12 mouse cellular contexts compared by ENCODE assay signal in genomic region chr2:71750087-71750453, GRCm38 (mm10). TPM values are rescaled to one million over a fixed set of nuclear protein-coding genes. Genes with fewer than 3 reads are reported as not detected.
DNase-seq lines count a peak whose midpoint lies in the region; ATAC-seq and TF ChIP-seq lines count a peak whose summit lies in the region.
"Had no signal": no experiment of that assay in that cellular context is flagged by ENCODE, and none has a peak within 500 bp of the region (broad histone marks: within the 10 kb centered on the region; RNA-seq: fewer than 3 reads in every experiment).

No protein-coding gene starts in this region.

- no peak for TF ChIP-seq CTCF in layer of hippocampus, adult 2 months (conservative IDR thresholded peaks at IDR 0.05)

- 20% methylated on average over 10 of the region's 10 CpGs for WGBS in forebrain, embryonic 13.5 days
- 52% methylated on average over 10 of the region's 10 CpGs for WGBS in intestine, embryonic 16.5 days
- 47% methylated on average over 10 of the region's 10 CpGs for WGBS in stomach, embryonic 15.5 days
- 62% methylated on average over 10 of the region's 10 CpGs for WGBS in liver, embryonic 12.5 days (ENCODE audit: insufficient replicate concordance)

- peak overlapping the region; percentile 49 for H3K4me2 ChIP-seq in forebrain, embryonic 13.5 days
- H3K4me2 ChIP-seq in intestine, embryonic 16.5 days (ENCODE audit: low read depth, low read length) = peak overlapping the region; percentile 13; the same call in 1 of the 2 replicates
- peak overlapping the region; percentile 30 for H3K4me2 ChIP-seq in stomach, embryonic 15.5 days
- H3K4me2 ChIP-seq in liver, embryonic 12.5 days = no peak overlapping the region
- H3K4me2 ChIP-seq: embryonic facial prominence, embryonic 13.5 days had no signal

- 0 out of 2 replicates have a peak, but pooled peaks have one; percentile 51 for ATAC-seq in forebrain, embryonic 13.5 days
- ATAC-seq in intestine, embryonic 16.5 days = peak; percentile 76
- ATAC-seq in stomach, embryonic 15.5 days (ENCODE audit: insufficient read depth, low FRiP score, low read depth) = peak; percentile 37; the same call in 1 of the 2 replicates
- ATAC-seq in liver, embryonic 12.5 days = no peak

- H3K4me1 ChIP-seq in forebrain, embryonic 13.5 days = peaks cover 29% of the 10 kb centered on the region
- H3K4me1 ChIP-seq in intestine, embryonic 16.5 days (ENCODE audit: control insufficient read depth, insufficient read depth, low read length) = no peaks in the 10 kb centered on the region; the same call in 1 of the 2 replicates
- peaks cover 13% of the 10 kb centered on the region; the same call in 1 of the 2 replicates for H3K4me1 ChIP-seq in stomach, embryonic 15.5 days
- peaks cover 23% of the 10 kb centered on the region for H3K4me1 ChIP-seq in liver, embryonic 12.5 days

- H3K27ac ChIP-seq in layer of hippocampus, adult 2 months = no peak overlapping the region; the same call in 1 of the 2 replicates
- no peak overlapping the region; the same call in 1 of the 2 replicates for H3K27ac ChIP-seq in forebrain, embryonic 13.5 days
- no peak overlapping the region for H3K27ac ChIP-seq in intestine, embryonic 16.5 days (ENCODE audit: low read length)
- H3K27ac ChIP-seq in stomach, embryonic 15.5 days = 0 out of 2 replicates have a peak overlapping the region, but pooled peaks have one; percentile 26
- H3K27ac ChIP-seq in liver, embryonic 12.5 days = no peak overlapping the region
- H3K27ac ChIP-seq: embryonic facial prominence, embryonic 13.5 days; gastrocnemius, adult 2 months had no signal

- peak overlapping the region; percentile 32 for H3K4me3 ChIP-seq in layer of hippocampus, adult 2 months
- peak overlapping the region; percentile 19 for H3K4me3 ChIP-seq in forebrain, embryonic 13.5 days
- no peak overlapping the region for H3K4me3 ChIP-seq in intestine, embryonic 16.5 days (ENCODE audit: low read length)
- no peak overlapping the region for H3K4me3 ChIP-seq in stomach, embryonic 15.5 days (replicated peaks)
- H3K4me3 ChIP-seq in liver, embryonic 12.5 days = no peak overlapping the region
- H3K4me3 ChIP-seq: embryonic facial prominence, embryonic 13.5 days; gastrocnemius, adult 2 months had no signal

- no peak for DNase-seq in layer of hippocampus, adult 2 months (ENCODE audit: low spot score in 2 of 2)
- DNase-seq in layer of hippocampus, adult 9-11 months = no peak
- DNase-seq in ovary, postnatal 14 days (ENCODE audit: low spot score) = no peak
- DNase-seq in urinary bladder, postnatal 25 days (ENCODE audit: low spot score) = no peak
- DNase-seq: gastrocnemius, adult 2 months; heart, postnatal 10 days; kidney, postnatal 36 days had no signal

- no peaks in the 10 kb centered on the region for H3K36me3 ChIP-seq in forebrain, embryonic 13.5 days (ENCODE audit: poor library complexity, severe bottlenecking)
- no peaks in the 10 kb centered on the region for H3K36me3 ChIP-seq in intestine, embryonic 16.5 days (ENCODE audit: control insufficient read depth, insufficient read depth, low read length)
- no peaks in the 10 kb centered on the region for H3K36me3 ChIP-seq in stomach, embryonic 15.5 days
- H3K36me3 ChIP-seq in liver, embryonic 12.5 days = no peaks in the 10 kb centered on the region
- H3K36me3 ChIP-seq: embryonic facial prominence, embryonic 13.5 days had no signal

- H3K9me3 ChIP-seq in forebrain, embryonic 13.5 days (replicated peaks) = no peaks in the 10 kb centered on the region
- H3K9me3 ChIP-seq in intestine, embryonic 16.5 days (ENCODE audit: control insufficient read depth, low read length) = no peaks in the 10 kb centered on the region
- no peaks in the 10 kb centered on the region for H3K9me3 ChIP-seq in stomach, embryonic 15.5 days
- no peaks in the 10 kb centered on the region for H3K9me3 ChIP-seq in liver, embryonic 12.5 days (replicated peaks)
- H3K9me3 ChIP-seq: embryonic facial prominence, embryonic 13.5 days had no signal

- no peak overlapping the region for H3K9ac ChIP-seq in forebrain, embryonic 13.5 days
- no peak overlapping the region for H3K9ac ChIP-seq in intestine, embryonic 16.5 days (ENCODE audit: low read depth, low read length)
- no peak overlapping the region for H3K9ac ChIP-seq in stomach, embryonic 15.5 days
- H3K9ac ChIP-seq in liver, embryonic 12.5 days = no peak overlapping the region
- H3K9ac ChIP-seq: embryonic facial prominence, embryonic 13.5 days had no signal

- no peaks in the 10 kb centered on the region for H3K27me3 ChIP-seq in forebrain, embryonic 13.5 days
- no peaks in the 10 kb centered on the region for H3K27me3 ChIP-seq in intestine, embryonic 16.5 days (replicated peaks; ENCODE audit: control insufficient read depth, insufficient read depth, low read length)
- H3K27me3 ChIP-seq in stomach, embryonic 15.5 days (replicated peaks) = no peaks in the 10 kb centered on the region
- H3K27me3 ChIP-seq in liver, embryonic 12.5 days (replicated peaks) = no peaks in the 10 kb centered on the region
- H3K27me3 ChIP-seq: embryonic facial prominence, embryonic 13.5 days had no signal

RNA-seq across cellular contexts. Expression of gene Itga6, which starts 4.7 kb away (rescaled TPM):
- 10 to 100 TPM; 21.1 to 25.8 TPM for total RNA-seq in layer of hippocampus, adult 2 months (2021)
- 31.1 and 32.0 TPM in 2 replicates for polyA plus RNA-seq in forebrain, embryonic 13.5 days (2015; fragmentation: Nextera tagmentation; extraction: Ambion mirVana)
- polyA plus RNA-seq in intestine, embryonic 16.5 days (2015; fragmentation: Nextera tagmentation; extraction: Ambion mirVana) = 22.6 and 28.0 TPM in 2 replicates
- 61.8 and 74.1 TPM in 2 replicates for polyA plus RNA-seq in stomach, embryonic 15.5 days (2015; fragmentation: Nextera tagmentation; extraction: Ambion mirVana)
- 14.2 and 14.6 TPM in 2 replicates for polyA plus RNA-seq in liver, embryonic 12.5 days (2016; fragmentation: Nextera tagmentation; extraction: Ambion mirVana)

Comparison
In these comparisons a context has a peak if more than half of its experiments do, and no peak if none do; other contexts are left out.
1. H3K4me3 ChIP-seq: peak in layer of hippocampus, adult 2 months (single experiment) and forebrain, embryonic 13.5 days (single experiment); none in intestine, embryonic 16.5 days (single experiment), stomach, embryonic 15.5 days (single experiment) and liver, embryonic 12.5 days (single experiment).